Mouse (Mus musculus) T-helper 2 cell (primary cell): ENCODE measurements at regions not wholly inside any gene's neighbourhood (a gene's known extent, or its start where the extent isn't known, plus 50 kb on each side); places are given as distances from the start of the nearest gene placed in this dataset.

Experiments used
- in situ Hi-C: fragments of 300-600 bp; cut with MboI, MseI; formaldehyde crosslinking; loops from one replicate; pipeline ENCODE4 v1.15.1; 2025; ENCODE audit warnings: high pct_unique_total_duplicates

DNA sequence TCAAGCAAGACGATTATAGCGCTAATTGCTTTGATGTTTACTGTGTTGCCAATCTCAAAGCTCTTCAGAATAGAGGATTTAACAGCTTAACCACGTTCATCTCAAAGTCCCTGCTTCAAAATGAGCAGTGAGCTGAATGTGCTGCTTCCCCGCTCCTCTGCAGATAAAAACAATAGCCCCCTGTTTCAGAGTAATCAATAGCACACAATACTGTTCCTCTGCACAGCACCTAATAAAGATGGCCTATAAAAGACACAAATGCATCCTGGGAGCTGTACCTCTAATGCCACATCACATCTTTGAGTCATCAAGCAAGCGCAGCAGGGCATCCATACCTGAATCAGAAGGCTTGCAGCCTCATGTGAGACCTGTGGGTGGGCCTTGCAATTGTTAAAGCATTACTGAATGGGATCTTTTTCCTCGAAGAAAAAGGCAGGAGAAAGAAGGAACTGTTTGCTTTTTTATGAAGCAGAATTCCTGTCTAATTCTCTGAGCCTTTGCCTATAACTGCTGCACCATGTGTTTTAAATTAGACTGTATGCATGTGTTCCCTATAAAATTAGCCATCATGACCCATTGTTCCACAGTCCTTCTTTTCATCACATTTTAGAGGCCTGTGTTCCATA is 648.5 kb upstream of the Cited2 start:
- in situ Hi-C loops, result no loop called here

- in situ Hi-C loops, result no loop called here
These were observed 647.9 kb upstream of the Cited2 start for GRCm38 (mm10) chr10:17075147-17075546.

- in situ Hi-C loops, result no loop called here
These were observed 647.4 kb upstream of the Cited2 start for GRCm38 (mm10) chr10:17075576-17075975.

GRCm38 (mm10) chr10:17076186-17076585 is 646.8 kb upstream of the Cited2 start:
- in situ Hi-C loops, result no loop called here

GRCm38 (mm10) chr10:17077580-17077979 is 645.4 kb upstream of the Cited2 start:
- in situ Hi-C loops, result no loop called here

DNA sequence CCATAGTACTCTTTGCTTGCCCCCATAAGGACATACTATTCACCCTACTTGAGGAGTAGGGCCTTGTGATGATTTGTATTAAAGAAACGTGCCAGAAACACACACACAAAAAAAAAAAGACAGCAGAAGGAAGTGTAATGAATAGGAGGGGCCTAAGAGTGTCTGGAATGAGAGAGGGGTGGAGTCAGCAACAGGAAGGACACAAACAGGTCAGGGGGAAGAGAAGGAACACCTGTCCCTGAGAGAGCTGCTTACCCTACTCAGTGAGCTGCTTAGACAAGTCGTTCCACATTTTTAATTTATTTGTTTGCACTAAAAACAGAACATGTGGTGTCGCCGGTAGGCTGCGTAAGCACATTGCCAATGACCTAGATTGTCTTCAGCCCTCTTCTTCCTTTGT is 642.2 kb upstream of the Cited2 start:
- in situ Hi-C loops, result no loop called here

GRCm38 (mm10) chr10:17082926-17083325 is 640.1 kb upstream of the Cited2 start:
- in situ Hi-C loops, result no loop called here

GRCm38 (mm10) chr10:17102065-17102464 is 621.0 kb upstream of the Cited2 start:
- in situ Hi-C loops, result no loop called here

GRCm38 (mm10) chr10:17103416-17103815 is 619.6 kb upstream of the Cited2 start:
- in situ Hi-C loops, result no loop called here

DNA sequence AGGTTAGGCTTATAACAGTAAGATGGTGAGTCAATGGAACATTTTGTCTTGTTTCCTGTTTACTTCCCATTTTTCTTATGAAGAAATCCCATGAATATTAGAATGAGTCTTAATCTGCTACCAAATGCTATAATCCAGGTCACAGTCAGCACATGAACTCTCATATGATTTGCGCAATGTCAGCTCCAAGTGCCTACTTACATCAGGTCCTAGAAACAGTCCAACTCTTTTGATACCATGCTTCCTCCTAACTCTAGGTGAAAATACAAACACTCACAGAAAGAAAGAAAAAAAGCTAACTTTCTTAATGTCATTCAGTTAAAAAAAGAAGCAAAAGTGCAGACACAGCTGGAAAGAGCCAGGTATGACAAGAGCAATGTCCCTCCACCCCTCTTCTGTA is 616.2 kb upstream of the Cited2 start:
- in situ Hi-C loops, result no loop called here

- in situ Hi-C loops, result no loop called here
These were observed 611.9 kb upstream of the Cited2 start for GRCm38 (mm10) chr10:17111071-17111470.

DNA sequence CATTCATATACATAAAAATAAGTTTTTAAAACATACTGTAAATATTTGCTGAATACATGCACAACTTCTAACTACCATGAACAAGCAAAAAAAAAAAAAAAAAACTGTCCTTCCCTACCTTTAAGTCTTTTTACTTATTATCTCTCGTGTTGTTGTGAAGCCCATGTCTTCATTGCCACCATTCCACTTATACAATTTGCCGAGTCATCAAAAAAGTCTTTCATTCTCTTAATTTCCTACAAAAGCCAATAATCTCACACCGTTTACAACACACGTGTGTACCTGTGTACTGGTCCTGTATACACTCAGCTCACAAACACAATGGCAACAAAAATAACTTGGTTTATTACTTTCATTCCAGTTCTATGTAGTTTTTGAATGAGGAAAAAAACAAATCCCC is 608.2 kb upstream of the Cited2 start:
- in situ Hi-C loops, result no loop called here

DNA sequence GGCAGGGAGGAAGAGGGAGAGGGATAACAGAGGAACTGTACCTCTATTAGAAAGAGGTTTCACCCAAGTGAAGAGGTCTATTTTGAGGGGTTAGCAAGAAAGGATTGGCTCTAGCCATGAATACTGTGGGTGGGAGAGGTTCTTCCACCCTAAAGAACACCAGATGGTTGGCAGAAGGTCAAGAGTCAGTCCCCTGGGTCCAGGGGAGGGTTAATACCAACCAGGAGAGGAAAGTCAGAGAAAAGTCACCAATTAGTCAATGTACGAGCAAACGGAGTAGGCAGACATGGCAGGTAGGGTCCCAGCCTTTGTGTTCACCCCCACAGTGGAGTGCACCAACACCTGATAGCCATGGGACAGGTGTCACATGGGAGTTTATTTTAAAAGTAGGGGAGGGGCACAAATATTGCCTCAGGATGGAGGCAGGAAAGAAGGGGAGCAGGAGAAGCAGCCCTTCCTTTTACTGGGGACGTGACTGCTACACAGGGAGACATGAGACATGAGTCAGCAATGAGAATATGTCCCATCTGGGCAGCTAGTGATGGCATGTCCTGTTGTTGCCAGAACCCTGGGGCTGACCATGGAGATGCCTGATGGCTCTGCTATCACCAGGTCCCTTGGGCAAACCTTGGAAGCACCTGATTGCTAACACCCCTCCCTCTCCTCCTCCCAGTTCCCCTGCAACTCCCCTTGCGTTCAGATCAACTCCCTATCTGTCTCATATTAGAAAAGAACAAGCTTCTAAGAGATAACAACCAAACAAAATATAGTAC is 593.4 kb upstream of the Cited2 start:
- in situ Hi-C loops, result no loop called here

GRCm38 (mm10) chr10:17130661-17131060 is 592.4 kb upstream of the Cited2 start:
- in situ Hi-C loops, result no loop called here

- in situ Hi-C loops, result no loop called here
These were observed 591.3 kb upstream of the Cited2 start for GRCm38 (mm10) chr10:17131763-17132162.

DNA sequence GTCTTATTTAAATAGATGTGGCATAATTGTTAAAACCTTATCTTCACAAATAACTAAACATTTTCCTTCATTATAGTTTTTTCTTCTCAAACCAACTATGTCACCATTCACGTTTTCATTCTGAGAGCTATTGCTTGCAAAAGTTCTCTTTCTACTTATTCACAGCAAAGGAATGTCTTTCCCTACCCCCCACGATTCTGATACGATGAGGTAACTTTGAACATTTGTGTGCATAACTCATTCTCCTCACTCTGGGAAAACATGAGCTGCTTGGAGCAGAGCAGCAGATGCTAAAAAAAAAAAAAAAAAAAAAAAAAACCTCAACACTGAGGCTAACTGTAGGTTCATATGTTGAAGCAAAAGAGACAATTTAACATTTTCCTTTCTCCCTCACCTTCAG is 547.6 kb upstream of the Cited2 start:
- in situ Hi-C loops, result loop anchor here (25.0 kb wide), 1 partner anchor 1888 kb away; no protein-coding TSS in a partner anchor

DNA sequence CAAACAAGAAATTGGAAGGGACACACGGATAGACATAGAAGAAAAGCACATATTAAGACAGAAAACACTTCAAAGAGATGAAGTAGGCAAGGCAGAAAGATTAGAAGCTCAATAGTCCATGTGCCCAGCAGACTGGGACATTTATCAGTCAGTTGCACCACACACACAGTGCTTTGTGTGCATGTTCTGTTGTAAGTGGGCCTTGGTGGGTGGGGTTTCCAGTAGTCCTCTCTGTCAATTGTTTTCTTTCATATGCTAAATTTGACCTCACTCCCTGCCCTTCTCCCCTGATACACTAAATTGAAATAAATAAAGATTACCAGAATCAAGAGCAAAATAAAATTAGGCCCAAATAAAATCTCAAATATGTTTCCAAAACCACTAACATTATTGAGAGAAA is 546.0 kb upstream of the Cited2 start:
- in situ Hi-C loops, result loop anchor here (25.0 kb wide), 1 partner anchor 1890 kb away; no protein-coding TSS in a partner anchor

- in situ Hi-C loops, result loop anchor here (25.0 kb wide), 1 partner anchor 1890 kb away; no protein-coding TSS in a partner anchor
These were observed 545.3 kb upstream of the Cited2 start for GRCm38 (mm10) chr10:17177503-17178278.

- in situ Hi-C loops, result loop anchor here (25.0 kb wide), 1 partner anchor 1891 kb away; no protein-coding TSS in a partner anchor
These were observed 544.4 kb upstream of the Cited2 start for GRCm38 (mm10) chr10:17178627-17179026.

- in situ Hi-C loops, result loop anchor here (25.0 kb wide), 1 partner anchor 1897 kb away; no protein-coding TSS in a partner anchor
These were observed 538.6 kb upstream of the Cited2 start for GRCm38 (mm10) chr10:17184418-17184817.

DNA sequence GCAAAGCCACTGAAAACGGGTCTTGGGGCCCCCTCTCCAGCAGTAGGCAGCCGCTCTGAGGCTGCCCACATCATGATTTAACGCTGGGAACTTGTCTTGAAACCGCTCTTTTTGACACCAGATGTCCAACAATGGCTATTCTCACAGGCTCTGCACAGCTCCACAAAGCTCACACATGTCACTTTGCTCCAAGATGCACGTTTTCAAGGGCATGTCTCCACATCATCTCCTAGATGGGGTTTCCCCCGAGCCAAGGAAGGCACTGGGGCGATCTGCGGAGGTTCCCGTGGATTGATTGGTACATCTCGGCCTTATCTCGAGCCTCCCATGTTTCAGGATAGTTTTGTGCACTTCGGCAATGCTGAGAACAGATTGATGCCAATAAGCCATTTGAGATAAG is 526.8 kb upstream of the Cited2 start:
- in situ Hi-C loops, result loop anchor here (25.0 kb wide), 1 partner anchor 1909 kb away; no protein-coding TSS in a partner anchor

DNA sequence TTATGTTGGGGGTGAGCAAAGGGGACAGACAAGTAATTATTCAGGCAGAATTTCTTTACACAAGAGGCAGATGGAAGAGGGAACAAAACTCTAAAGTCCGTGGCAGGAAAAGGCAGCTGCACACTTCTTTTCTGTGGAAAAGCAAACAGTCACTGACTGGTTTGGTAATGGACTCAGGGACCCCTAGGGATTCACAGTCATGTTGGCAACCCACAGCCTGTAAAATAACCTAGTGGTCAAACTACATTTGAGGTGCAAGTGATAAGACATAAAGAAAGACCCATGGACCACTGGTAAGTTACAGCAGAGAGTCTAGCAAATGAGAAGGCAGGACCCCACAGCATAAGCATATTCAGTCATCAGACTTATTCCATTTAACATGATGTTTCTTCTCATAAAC is 526.4 kb upstream of the Cited2 start:
- in situ Hi-C loops, result loop anchor here (25.0 kb wide), 1 partner anchor 1909 kb away; no protein-coding TSS in a partner anchor
